ENCODE assay signal across 11 mouse cellular contexts in genomic region chr7:126350748-126351418, GRCm38 (mm10). TPM values are rescaled to one million over a fixed set of nuclear protein-coding genes. Genes with fewer than 3 reads are reported as not detected.
DNase-seq lines count a peak whose midpoint lies in the region; ATAC-seq and TF ChIP-seq lines count a peak whose summit lies in the region.
"Had no signal": no experiment of that assay in that cellular context is flagged by ENCODE, and none has a peak within 500 bp of the region (broad histone marks: within the 10 kb centered on the region; RNA-seq: fewer than 3 reads in every experiment).

No protein-coding gene starts in this region.

- no peak overlapping the region for H3K27ac ChIP-seq in heart, embryonic 11.5 days (ENCODE audit: low read depth, low read length)
- no peak overlapping the region for H3K27ac ChIP-seq in liver, embryonic 15.5 days (replicated peaks)
- H3K27ac ChIP-seq in liver, postnatal 0 days (ENCODE audit: low read depth), result no peak overlapping the region
- no peak overlapping the region for H3K27ac ChIP-seq in forebrain, embryonic 13.5 days
- H3K27ac ChIP-seq in midbrain, embryonic 15.5 days, result peak overlapping the region; percentile 78
- H3K27ac ChIP-seq: embryonic facial prominence, embryonic 13.5 days; kidney, postnatal 0 days had no signal

- ATAC-seq in heart, embryonic 11.5 days (replicated peaks; ENCODE audit: insufficient number of reproducible peaks, low FRiP score, low TSS enrichment), result no peak
- no peak for ATAC-seq in liver, embryonic 15.5 days (ENCODE audit: insufficient read depth)
- no peak for ATAC-seq in liver, postnatal 0 days
- ATAC-seq in forebrain, embryonic 13.5 days, result no peak
- no peak; the same call in 1 of the 2 replicates for ATAC-seq in midbrain, embryonic 15.5 days (replicated peaks)

- no peaks in the 10 kb centered on the region for H3K27me3 ChIP-seq in heart, embryonic 11.5 days (ENCODE audit: control insufficient read depth, insufficient read depth, low read length)
- H3K27me3 ChIP-seq in liver, embryonic 15.5 days, result no peaks in the 10 kb centered on the region
- H3K27me3 ChIP-seq in liver, postnatal 0 days (ENCODE audit: insufficient read depth, low read length), result no peaks in the 10 kb centered on the region
- H3K27me3 ChIP-seq in forebrain, embryonic 13.5 days, result no peaks in the 10 kb centered on the region
- no peaks in the 10 kb centered on the region for H3K27me3 ChIP-seq in midbrain, embryonic 15.5 days (replicated peaks)

- no peaks in the 10 kb centered on the region for H3K9me3 ChIP-seq in heart, embryonic 11.5 days (replicated peaks; ENCODE audit: control insufficient read depth, low read length)
- H3K9me3 ChIP-seq in liver, embryonic 15.5 days (replicated peaks), result no peaks in the 10 kb centered on the region
- no peaks in the 10 kb centered on the region for H3K9me3 ChIP-seq in liver, postnatal 0 days (ENCODE audit: low read length)
- H3K9me3 ChIP-seq in forebrain, embryonic 13.5 days (replicated peaks), result no peaks in the 10 kb centered on the region
- no peaks in the 10 kb centered on the region for H3K9me3 ChIP-seq in midbrain, embryonic 15.5 days
- H3K9me3 ChIP-seq: embryonic facial prominence, embryonic 13.5 days had no signal

- intact Hi-C loops in heart, postnatal 25 days (cut with DNase I), result no loop called here

- H3K9ac ChIP-seq in heart, embryonic 11.5 days (ENCODE audit: low read depth, low read length), result no peak overlapping the region
- H3K9ac ChIP-seq in liver, embryonic 15.5 days, result no peak overlapping the region
- no peak overlapping the region for H3K9ac ChIP-seq in liver, postnatal 0 days (replicated peaks)
- H3K9ac ChIP-seq in forebrain, embryonic 13.5 days, result no peak overlapping the region
- H3K9ac ChIP-seq in midbrain, embryonic 15.5 days, result peak overlapping the region; percentile 16; the same call in 1 of the 2 replicates
- H3K9ac ChIP-seq: embryonic facial prominence, embryonic 13.5 days had no signal

- H3K4me2 ChIP-seq in heart, embryonic 11.5 days, result 0 out of 2 replicates have a peak overlapping the region, but pooled peaks have one; percentile 15
- 0 out of 2 replicates have a peak overlapping the region, but pooled peaks have one; percentile 16 for H3K4me2 ChIP-seq in liver, embryonic 15.5 days
- no peak overlapping the region for H3K4me2 ChIP-seq in liver, postnatal 0 days (ENCODE audit: low read depth, low read length)
- H3K4me2 ChIP-seq in forebrain, embryonic 13.5 days, result peak overlapping the region; percentile 20; the same call in 1 of the 2 replicates
- peak overlapping the region; percentile 46 for H3K4me2 ChIP-seq in midbrain, embryonic 15.5 days
- H3K4me2 ChIP-seq: embryonic facial prominence, embryonic 13.5 days had no signal

- TF ChIP-seq EP300 in liver, postnatal 0 days (IDR thresholded peaks at IDR 0.05; ENCODE audit: low read depth), result no peak

- peaks cover 6% of the 10 kb centered on the region; the same call in 1 of the 2 replicates for H3K4me1 ChIP-seq in heart, embryonic 11.5 days (ENCODE audit: control insufficient read depth, insufficient read depth, low read length)
- H3K4me1 ChIP-seq in liver, embryonic 15.5 days (replicated peaks), result peaks cover 33% of the 10 kb centered on the region
- peaks cover 3% of the 10 kb centered on the region; the same call in 1 of the 2 replicates for H3K4me1 ChIP-seq in liver, postnatal 0 days (ENCODE audit: insufficient read depth)
- 0 out of 2 replicates have a peak, but pooled peaks cover 5% of the 10 kb centered on the region for H3K4me1 ChIP-seq in forebrain, embryonic 13.5 days
- H3K4me1 ChIP-seq in midbrain, embryonic 15.5 days, result peaks cover 9% of the 10 kb centered on the region
- H3K4me1 ChIP-seq: embryonic facial prominence, embryonic 13.5 days had no signal

- WGBS in heart, embryonic 11.5 days (ENCODE audit: insufficient replicate concordance), result 58% methylated on average over 20 of the region's 20 CpGs
- WGBS in liver, embryonic 15.5 days (ENCODE audit: insufficient replicate concordance), result 66% methylated on average over 20 of the region's 20 CpGs
- 67% methylated on average over 20 of the region's 20 CpGs for WGBS in liver, postnatal 0 days (ENCODE audit: insufficient replicate concordance)
- 66% methylated on average over 20 of the region's 20 CpGs for WGBS in forebrain, embryonic 13.5 days
- WGBS in midbrain, embryonic 15.5 days, result 47% methylated on average over 20 of the region's 20 CpGs

- no peak for TF ChIP-seq CTCF in liver, postnatal 0 days (IDR thresholded peaks at IDR 0.05; ENCODE audit: low read depth)

- no peak overlapping the region for H3K4me3 ChIP-seq in heart, embryonic 11.5 days (ENCODE audit: low read depth, low read length)
- no peak overlapping the region for H3K4me3 ChIP-seq in liver, embryonic 15.5 days (replicated peaks)
- no peak overlapping the region for H3K4me3 ChIP-seq in liver, postnatal 0 days (ENCODE audit: low read depth, low read length)
- peak overlapping the region; percentile 13 for H3K4me3 ChIP-seq in forebrain, embryonic 13.5 days
- H3K4me3 ChIP-seq in midbrain, embryonic 15.5 days, result peak overlapping the region; percentile 30
- H3K4me3 ChIP-seq: embryonic facial prominence, embryonic 13.5 days had no signal

- no peak for DNase-seq in heart, postnatal 25 days (ENCODE audit: low spot score)
- DNase-seq in liver, postnatal 0 days, result no peak
- DNase-seq in ovary, postnatal 10 days (ENCODE audit: low spot score), result no peak
- DNase-seq in adrenal gland, postnatal 4 days (ENCODE audit: low spot score in 2 of 2), result no peak
- DNase-seq: gastrocnemius, postnatal 14 days had no signal

- H3K36me3 ChIP-seq in heart, embryonic 11.5 days (ENCODE audit: control insufficient read depth, insufficient read depth, low read length), result no peaks in the 10 kb centered on the region
- no peaks in the 10 kb centered on the region for H3K36me3 ChIP-seq in liver, embryonic 15.5 days (replicated peaks)
- H3K36me3 ChIP-seq in liver, postnatal 0 days (replicated peaks; ENCODE audit: insufficient read depth, low read length), result no peaks in the 10 kb centered on the region
- H3K36me3 ChIP-seq in forebrain, embryonic 13.5 days (ENCODE audit: poor library complexity, severe bottlenecking), result no peaks in the 10 kb centered on the region
- H3K36me3 ChIP-seq in midbrain, embryonic 15.5 days (replicated peaks), result no peaks in the 10 kb centered on the region
- H3K36me3 ChIP-seq: embryonic facial prominence, embryonic 13.5 days had no signal

RNA-seq across cellular contexts. Expression of gene Lat, which starts 18.5 kb away (rescaled TPM):
- polyA plus RNA-seq in heart, embryonic 11.5 days (2014; fragmentation: Nextera tagmentation; extraction: Ambion mirVana), result 5.1 and 6.1 TPM in 2 replicates
- under 1 TPM; 0.67 to 0.91 TPM for total RNA-seq in heart, postnatal 25 days (2021)
- 5.7 and 7.0 TPM in 2 replicates for polyA plus RNA-seq in liver, embryonic 15.5 days (2015; fragmentation: Nextera tagmentation; extraction: Ambion mirVana)
- 8.7 and 9.2 TPM in 2 replicates for polyA plus RNA-seq in liver, postnatal 0 days (2015; fragmentation: Nextera tagmentation; extraction: Ambion mirVana)
- 1.0 and 1.9 TPM in 2 replicates for polyA plus RNA-seq in forebrain, embryonic 13.5 days (2015; fragmentation: Nextera tagmentation; extraction: Ambion mirVana)
- polyA plus RNA-seq in midbrain, embryonic 15.5 days (2015; fragmentation: Nextera tagmentation; extraction: Ambion mirVana), result 1.1 and 1.4 TPM in 2 replicates
- total RNA-seq in adrenal gland, postnatal 4 days (2021), result 1 to 10 TPM; 1.4 to 2.5 TPM

RNA-seq across cellular contexts. Expression of gene Spns1, which starts 26.4 kb away (rescaled TPM):
- 31.5 and 40.1 TPM in 2 replicates for polyA plus RNA-seq in heart, embryonic 11.5 days (2014; fragmentation: Nextera tagmentation; extraction: Ambion mirVana)
- 10 to 100 TPM; 33.0 to 34.6 TPM for total RNA-seq in heart, postnatal 25 days (2021)
- 17.7 and 20.6 TPM in 2 replicates for polyA plus RNA-seq in liver, embryonic 15.5 days (2015; fragmentation: Nextera tagmentation; extraction: Ambion mirVana)
- 17.2 and 18.6 TPM in 2 replicates for polyA plus RNA-seq in liver, postnatal 0 days (2015; fragmentation: Nextera tagmentation; extraction: Ambion mirVana)
- polyA plus RNA-seq in forebrain, embryonic 13.5 days (2015; fragmentation: Nextera tagmentation; extraction: Ambion mirVana), result 58.6 and 69.2 TPM in 2 replicates
- polyA plus RNA-seq in midbrain, embryonic 15.5 days (2015; fragmentation: Nextera tagmentation; extraction: Ambion mirVana), result 95.4 and 96.0 TPM in 2 replicates
- total RNA-seq in adrenal gland, postnatal 4 days (2021), result 10 to 100 TPM; 60.1 to 65.2 TPM

RNA-seq across cellular contexts. Expression of gene Nfatc2ip, which starts 45.7 kb away (rescaled TPM):
- polyA plus RNA-seq in heart, embryonic 11.5 days (2014; fragmentation: Nextera tagmentation; extraction: Ambion mirVana), result 1.6 and 1.8 TPM in 2 replicates
- 1 to 10 TPM; 4.5 to 5.4 TPM for total RNA-seq in heart, postnatal 25 days (2021)
- polyA plus RNA-seq in liver, embryonic 15.5 days (2015; fragmentation: Nextera tagmentation; extraction: Ambion mirVana), result 2.0 and 2.9 TPM in 2 replicates
- 1.4 and 1.5 TPM in 2 replicates for polyA plus RNA-seq in liver, postnatal 0 days (2015; fragmentation: Nextera tagmentation; extraction: Ambion mirVana)
- 3.0 and 4.5 TPM in 2 replicates for polyA plus RNA-seq in forebrain, embryonic 13.5 days (2015; fragmentation: Nextera tagmentation; extraction: Ambion mirVana)
- 2.2 and 2.6 TPM in 2 replicates for polyA plus RNA-seq in midbrain, embryonic 15.5 days (2015; fragmentation: Nextera tagmentation; extraction: Ambion mirVana)
- total RNA-seq in adrenal gland, postnatal 4 days (2021), result 1 to 10 TPM; 5.8 to 7.6 TPM

Comparison
In these comparisons a context has a peak if more than half of its experiments do, and no peak if none do; other contexts are left out.
1. H3K4me3 ChIP-seq: peak in forebrain, embryonic 13.5 days (single experiment) and midbrain, embryonic 15.5 days (single experiment); none in heart, embryonic 11.5 days (single experiment), liver, embryonic 15.5 days (single experiment) and liver, postnatal 0 days (single experiment).